Mouse (Mus musculus) neural tube, embryonic 14.5 days (tissue): ENCODE results near the gene Trnp1. TPM values are rescaled to one million over a fixed set of nuclear protein-coding genes. Genes with fewer than 3 reads are reported as not detected.
"Not testable (repeated sequence)": the region's sequence is repeated elsewhere in the genome, so short reads cannot be mapped to it uniquely, and the experiment has no call there.

Source experiments
- ATAC-seq: fragments of 200-750 bp; cut with Nextera tagmentation; 2 replicates; pipeline ENCODE4 v1.8.0; 2017; ENCODE audit warnings: low read depth, mild to moderate bottlenecking, moderate TSS enrichment, moderate library complexity
- H3K27ac ChIP-seq: fragments of 300-500 bp; sonication (generic); 2 replicates; pipeline ENCODE4 v1.5.1; 2014; ENCODE audit warnings: low read depth, mild to moderate bottlenecking, control low read depth, low read length, moderate library complexity, mixed read lengths
- H3K27me3 ChIP-seq: fragments of 300-500 bp; sonication (generic); 2 replicates; pipeline ENCODE4 v1.6.1; 2014; ENCODE audit warnings: low read length; ENCODE audit not compliant: control insufficient read depth, insufficient read depth
- H3K36me3 ChIP-seq: fragments of 300-500 bp; sonication (generic); 2 replicates; pipeline ENCODE4 v1.6.1; 2014; ENCODE audit warnings: low read length, mixed read lengths; ENCODE audit not compliant: control insufficient read depth, insufficient read depth
- H3K4me1 ChIP-seq: fragments of 300-500 bp; sonication (generic); 2 replicates; pipeline ENCODE4 v1.6.1; 2014; ENCODE audit warnings: low read length; ENCODE audit not compliant: control insufficient read depth, insufficient read depth
- H3K4me2 ChIP-seq: fragments of 300-500 bp; sonication (generic); 2 replicates; pipeline ENCODE4 v1.6.1; 2014; ENCODE audit warnings: mild to moderate bottlenecking, low read depth, low read length, control low read depth
- H3K4me3 ChIP-seq: fragments of 300-500 bp; sonication (generic); 2 replicates; pipeline ENCODE4 v1.5.1; 2014; ENCODE audit warnings: low read depth, low read length, control low read depth, mixed read lengths
- H3K9ac ChIP-seq: fragments of 300-500 bp; sonication (generic); replicated peaks from 2 replicates; pipeline ENCODE4 v1.6.1; 2014; ENCODE audit warnings: low read depth, mild to moderate bottlenecking, control low read depth, low read length, mixed read lengths
- H3K9me3 ChIP-seq: fragments of 300-500 bp; sonication (generic); 2 replicates; pipeline ENCODE4 v1.6.1; 2016; ENCODE audit warnings: low read length; ENCODE audit not compliant: control insufficient read depth
- WGBS: fragments of 180-500 bp; shearing (Covaris S2); extraction: QIAGEN DNeasy Blood & Tissue Kit; methylation state at CpG from one replicate; pipeline ENCODE4 v1.1.7; 2014; 5-methylcytosine and 5-hydroxymethylcytosine counted together
- polyA plus RNA-seq: library from polyadenylated mRNA; unstranded; fragments of >200 nt; fragmentation: Nextera tagmentation; extraction: Ambion mirVana; gene quantifications from 2 replicates; pipeline ENCODE4 v1.2.1, GENCODE M21; 2014

The Trnp1 gene
- polyA plus RNA-seq, 1 experiment from 2014 or later: 11.2 TPM

DNA sequence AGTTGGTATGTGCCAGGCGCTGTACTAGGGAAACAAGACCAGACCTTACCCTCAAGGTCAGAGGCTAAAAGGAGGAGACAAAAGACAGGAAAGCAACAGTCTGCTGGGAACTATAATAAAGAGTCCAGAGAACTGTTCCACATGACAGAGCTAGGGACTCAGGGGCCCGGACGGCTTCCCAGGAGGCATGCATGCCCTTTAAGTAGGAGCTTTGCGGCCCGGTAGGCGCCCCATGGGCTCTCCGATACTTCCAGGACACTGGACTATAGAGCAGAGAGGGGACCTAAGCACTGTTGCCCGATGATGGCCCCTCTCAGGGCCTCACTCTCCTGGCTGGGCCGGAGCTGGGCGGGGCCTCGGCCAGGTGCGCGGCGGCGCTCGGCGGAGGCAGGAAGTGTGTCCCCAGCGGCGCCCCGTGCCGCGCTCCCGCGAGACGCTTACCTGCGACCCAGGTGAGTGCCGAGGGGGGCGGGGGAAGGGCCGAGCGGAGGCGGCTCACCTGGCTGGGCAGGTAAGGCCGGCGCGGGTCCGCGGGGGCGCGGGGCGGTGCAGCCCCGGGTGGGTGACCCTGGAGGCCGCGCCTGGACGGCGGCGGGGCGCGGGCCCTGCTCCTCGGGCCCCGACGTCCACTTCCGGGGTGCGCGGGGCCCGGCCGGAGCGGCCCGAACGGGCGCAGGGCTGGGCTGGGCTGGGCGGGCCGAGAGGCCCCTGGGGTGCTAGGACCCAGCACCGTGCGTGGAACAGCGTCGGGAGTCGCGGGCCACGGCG lies 20.4 kb upstream of the Trnp1 start, which contains the start of gene Kdf1:
Kdf1 (plus strand) TSS at position 363 of the 768 bp plus-strand sequence.
- no peaks in the 10 kb centered on the region for H3K9me3 ChIP-seq
- peak within 1 kb of the TSS; percentile 26; the same call in 1 of the 2 replicates for H3K4me2 ChIP-seq
- no peaks in the 10 kb centered on the region for H3K4me1 ChIP-seq
- H3K27ac ChIP-seq: no peak within 1 kb of the TSS
- H3K36me3 ChIP-seq: no peaks in the 10 kb centered on the region
- 4% methylated on average over 59 of the region's 69 CpGs for WGBS
- peaks cover 36% of the 10 kb centered on the region for H3K27me3 ChIP-seq
- H3K4me3 ChIP-seq: peak within 1 kb of the TSS; percentile 21; the same call in 1 of the 2 replicates
- ATAC-seq: no peak
- H3K9ac ChIP-seq: no peak within 1 kb of the TSS

DNA sequence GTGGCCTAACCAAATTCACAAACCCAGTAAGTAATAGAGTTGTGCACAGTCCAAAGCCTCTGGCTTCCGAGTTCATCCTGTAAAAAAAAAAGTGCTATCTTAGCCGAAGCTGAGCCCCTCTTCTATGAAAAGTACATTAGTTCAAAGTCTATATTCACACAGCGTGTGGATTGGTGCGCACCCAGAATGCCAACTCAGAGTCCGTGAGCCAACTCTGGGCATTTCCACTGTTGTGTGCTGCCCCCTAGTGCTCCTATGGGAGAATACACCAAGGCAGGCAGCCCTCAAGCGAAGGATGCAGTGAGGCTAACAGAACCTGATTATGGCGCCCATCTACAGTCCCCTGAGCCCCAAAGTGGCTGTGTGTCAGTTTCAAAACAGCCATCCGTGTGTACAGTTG lies 14.6 kb upstream of the Trnp1 start:
- H3K27ac ChIP-seq: no peak overlapping the region
- no peak overlapping the region for H3K4me2 ChIP-seq
- 13% methylated on average over 8 of the region's 8 CpGs for WGBS
- ATAC-seq: no peak; the same call in 1 of the 2 replicates
- no peaks in the 10 kb centered on the region for H3K9me3 ChIP-seq
- no peaks in the 10 kb centered on the region for H3K36me3 ChIP-seq
- no peaks in the 10 kb centered on the region for H3K4me1 ChIP-seq
- H3K9ac ChIP-seq: no peak overlapping the region
- no peak overlapping the region for H3K4me3 ChIP-seq
- H3K27me3 ChIP-seq: peaks cover 7% of the 10 kb centered on the region

DNA sequence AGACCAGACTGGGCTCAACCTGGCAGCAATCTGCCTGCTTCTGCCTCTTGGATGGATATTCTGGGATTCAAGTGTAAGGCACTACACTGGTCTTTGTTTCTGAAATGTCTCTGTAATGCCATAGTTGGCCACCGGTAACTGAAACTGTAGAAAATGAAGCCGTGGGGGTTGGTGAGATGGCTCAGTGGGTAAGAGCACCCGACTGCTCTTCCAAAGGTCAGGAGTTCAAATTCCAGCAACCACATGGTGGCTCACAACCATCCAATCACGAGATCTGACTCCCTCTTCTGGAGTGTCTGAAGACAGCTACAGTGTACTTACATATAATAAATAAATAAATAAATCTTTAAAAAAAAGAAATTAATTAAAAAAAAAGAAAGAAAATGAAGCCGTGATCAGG lies 14.2 kb upstream of the Trnp1 start:
- H3K9me3 ChIP-seq, H3K4me1 ChIP-seq, H3K4me3 ChIP-seq, H3K9ac ChIP-seq, H3K36me3 ChIP-seq, H3K27ac ChIP-seq, ATAC-seq, H3K27me3 ChIP-seq, H3K4me2 ChIP-seq: not testable (repeated sequence)
- WGBS: 58% methylated on average over 4 of the region's 5 CpGs

DNA sequence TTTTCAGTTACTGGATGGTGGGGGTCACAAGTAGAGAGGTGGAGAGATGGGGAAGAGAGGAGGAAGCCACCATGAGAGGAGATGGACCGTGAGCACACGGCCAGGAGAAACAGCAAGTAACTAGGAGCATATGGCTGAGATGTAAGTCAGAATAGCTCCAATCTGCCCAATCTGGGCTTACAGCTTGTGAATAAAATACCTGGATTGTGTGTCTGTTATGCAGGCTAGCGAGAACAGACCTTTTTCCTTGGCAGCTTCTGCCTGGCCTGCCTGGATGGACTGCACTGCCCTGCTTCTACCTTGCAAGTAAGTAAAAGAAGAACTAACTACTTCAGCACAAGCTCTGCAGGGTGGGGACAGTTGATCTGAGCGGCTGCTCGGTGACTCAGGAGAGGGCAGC lies 12.7 kb upstream of the Trnp1 start:
- ATAC-seq: no peak
- Histone ChIP-seq H3K27ac (no peak overlapping the region), H3K4me2 (no peak overlapping the region), H3K9me3 (no peaks in the 10 kb centered on the region), H3K4me3 (no peak overlapping the region), H3K27me3 (no peaks in the 10 kb centered on the region), H3K4me1 (no peaks in the 10 kb centered on the region), H3K36me3 (no peaks in the 10 kb centered on the region), H3K9ac (no peak overlapping the region)
- WGBS: 75% methylated on average over 5 of the region's 5 CpGs

DNA sequence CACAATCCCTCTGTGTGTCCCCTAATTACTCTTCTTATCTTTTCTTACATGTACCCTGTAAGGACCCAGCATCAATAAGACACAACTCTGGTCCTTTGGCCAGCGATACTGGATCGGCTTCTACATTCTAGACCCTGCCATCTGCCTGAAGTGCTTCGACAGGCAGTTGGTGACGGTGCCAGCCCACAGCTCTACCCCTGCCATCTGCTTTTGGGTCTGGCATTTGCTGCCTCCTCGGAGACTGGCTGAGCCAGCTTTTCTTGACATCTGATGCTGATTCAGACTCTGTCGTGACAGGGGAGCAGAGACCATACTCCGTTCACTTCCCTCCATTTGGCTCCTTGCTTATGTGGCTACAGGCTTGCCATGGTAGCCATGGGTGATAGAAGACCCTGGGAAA lies 10.6 kb upstream of the Trnp1 start:
- no peaks in the 10 kb centered on the region for H3K27me3 ChIP-seq
- H3K4me3 ChIP-seq: no peak overlapping the region
- H3K36me3 ChIP-seq: no peaks in the 10 kb centered on the region
- no peak for ATAC-seq
- no peaks in the 10 kb centered on the region for H3K4me1 ChIP-seq
- H3K9ac ChIP-seq: no peak overlapping the region
- no peak overlapping the region for H3K4me2 ChIP-seq
- no peaks in the 10 kb centered on the region for H3K9me3 ChIP-seq
- 77% methylated on average over 7 of the region's 7 CpGs for WGBS
- no peak overlapping the region for H3K27ac ChIP-seq

DNA sequence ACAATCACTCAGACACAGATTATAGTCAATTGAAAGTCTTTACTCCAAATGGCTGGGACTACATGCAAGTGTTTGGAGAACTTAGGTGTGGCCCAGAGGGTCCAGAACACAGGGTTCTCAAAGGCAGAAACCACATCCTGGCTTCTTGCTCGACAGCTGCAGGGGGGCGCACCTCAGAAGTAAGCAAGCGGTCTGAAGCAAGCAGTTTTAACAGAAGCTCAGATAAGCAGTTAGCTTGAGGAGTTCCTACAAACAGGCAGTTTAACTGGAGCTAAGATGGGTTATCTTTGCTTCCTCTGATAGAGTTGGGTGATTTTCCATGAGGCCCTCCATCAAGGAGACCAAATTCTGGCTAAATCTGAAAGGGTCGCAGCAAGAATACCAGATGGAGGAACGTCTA lies 8.2 kb upstream of the Trnp1 start:
- 83% methylated on average over 5 of the region's 5 CpGs for WGBS
- H3K9me3 ChIP-seq: no peaks in the 10 kb centered on the region
- H3K4me2 ChIP-seq: no peak overlapping the region
- 0 out of 2 replicates have a peak, but pooled peaks cover 1% of the 10 kb centered on the region for H3K27me3 ChIP-seq
- H3K36me3 ChIP-seq: no peaks in the 10 kb centered on the region
- no peak for ATAC-seq
- no peak overlapping the region for H3K27ac ChIP-seq
- H3K4me3 ChIP-seq: no peak overlapping the region
- no peak overlapping the region for H3K9ac ChIP-seq
- H3K4me1 ChIP-seq: no peaks in the 10 kb centered on the region

DNA sequence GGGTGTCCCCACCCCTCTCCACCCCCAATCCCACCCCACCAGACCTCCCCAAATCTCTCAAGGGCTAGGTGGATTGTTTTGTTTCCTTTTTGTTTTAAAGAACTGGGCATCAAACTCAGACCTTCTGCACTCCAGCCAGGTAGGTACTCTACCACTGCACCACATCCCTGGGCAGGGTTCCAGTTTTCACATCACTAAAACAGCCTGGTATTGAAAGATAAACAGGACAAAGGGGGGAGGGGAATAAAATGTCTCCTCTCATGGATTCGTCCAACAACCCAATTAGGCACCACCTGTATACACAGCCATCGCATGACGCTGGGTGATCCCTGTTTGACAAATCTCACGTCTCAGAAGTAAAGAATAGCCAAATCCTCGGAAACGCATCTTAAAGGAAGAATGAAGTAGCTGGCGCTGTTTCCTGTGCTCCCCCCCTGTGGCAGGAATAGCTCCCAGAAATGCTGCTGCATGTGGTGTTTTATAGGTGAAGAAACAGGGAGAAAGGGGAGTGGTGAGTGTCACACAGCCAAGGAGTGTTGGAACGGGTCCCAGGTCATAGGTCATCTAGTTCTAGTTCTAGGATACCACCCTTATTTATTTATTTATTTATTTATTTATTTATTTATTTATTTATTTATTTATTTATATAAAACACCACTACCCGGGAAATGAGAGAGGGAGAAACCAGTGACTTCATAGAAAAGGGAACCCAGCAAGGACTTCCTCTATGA lies 6.6 kb upstream of the Trnp1 start:
- ATAC-seq: no peak
- Histone ChIP-seq H3K4me3 (no peak overlapping the region), H3K36me3 (no peaks in the 10 kb centered on the region), H3K9me3 (no peaks in the 10 kb centered on the region), H3K9ac (no peak overlapping the region), H3K4me1 (no peaks in the 10 kb centered on the region), H3K4me2 (no peak overlapping the region), H3K27me3 (peaks cover 9% of the 10 kb centered on the region), H3K27ac (no peak overlapping the region)
- 68% methylated on average over 9 of the region's 9 CpGs for WGBS

DNA sequence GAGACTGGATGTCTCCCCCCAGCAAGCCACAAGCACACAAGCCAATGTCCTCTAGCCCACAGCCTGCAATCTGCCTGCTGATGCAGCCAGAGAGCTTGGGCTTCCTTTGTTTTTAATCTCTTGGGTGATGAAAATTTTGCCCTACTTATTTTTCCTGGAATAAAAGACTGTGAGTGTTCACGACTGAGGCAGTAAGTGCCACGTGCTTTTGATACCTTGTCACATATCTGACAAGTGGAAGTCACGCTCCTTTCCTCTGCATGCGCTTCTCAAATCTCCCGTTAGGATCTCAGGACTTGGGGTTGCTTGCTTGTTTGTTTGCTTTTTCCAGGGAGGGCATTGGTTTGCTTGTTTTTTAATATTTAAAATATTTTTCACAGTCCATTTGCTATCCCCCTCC lies 6.0 kb upstream of the Trnp1 start:
- H3K27ac ChIP-seq: no peak overlapping the region
- H3K36me3 ChIP-seq: no peaks in the 10 kb centered on the region
- H3K27me3 ChIP-seq: peaks cover 15% of the 10 kb centered on the region
- no peak overlapping the region for H3K4me3 ChIP-seq
- no peaks in the 10 kb centered on the region for H3K9me3 ChIP-seq
- 66% methylated on average over 5 of the region's 5 CpGs for WGBS
- no peak for ATAC-seq
- H3K4me2 ChIP-seq: no peak overlapping the region
- H3K4me1 ChIP-seq: no peaks in the 10 kb centered on the region
- no peak overlapping the region for H3K9ac ChIP-seq

DNA sequence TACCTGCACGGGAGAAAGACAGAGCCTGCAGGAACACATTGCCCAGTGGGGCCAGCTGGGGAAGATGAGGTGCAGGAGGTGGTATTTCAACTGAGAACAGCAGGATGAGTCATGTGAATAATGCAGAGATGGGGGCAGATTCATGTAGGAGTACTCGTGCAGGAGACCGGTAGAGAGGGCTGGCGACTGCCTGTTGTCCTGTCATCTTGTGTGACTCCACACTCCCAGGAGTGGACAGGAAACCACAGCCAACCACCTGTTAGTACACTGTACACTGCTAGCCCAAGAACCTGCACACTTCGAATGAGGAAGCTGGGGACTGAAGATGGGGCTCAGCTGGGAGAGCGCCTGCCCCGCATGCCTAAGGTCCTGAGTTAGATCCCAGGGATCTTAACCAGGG lies 3.2 kb upstream of the Trnp1 start:
- 64% methylated on average over 7 of the region's 7 CpGs for WGBS

More for the DNA sequence above, 3.2 kb upstream of the Trnp1 start:
- Histone ChIP-seq H3K27ac (no peak overlapping the region), H3K36me3 (no peaks in the 10 kb centered on the region), H3K9ac (no peak overlapping the region), H3K4me2 (no peak overlapping the region), H3K4me1 (peaks cover 5% of the 10 kb centered on the region; the same call in 1 of the 2 replicates), H3K9me3 (no peaks in the 10 kb centered on the region), H3K27me3 (peaks cover 35% of the 10 kb centered on the region), H3K4me3 (no peak overlapping the region)
- no peak for ATAC-seq
